Mouse (Mus musculus) CH12.LX (cell line): Measurements from ENCODE around the gene 4930426L09Rik. TPM values are rescaled to one million over a fixed set of nuclear protein-coding genes. Genes with fewer than 3 reads are reported as not detected.

Experiments
- DNase-seq: peaks from one replicate; pipeline ENCODE4 v3.0.0-alpha.2; 2013; ENCODE audit errors: extremely low read depth
- H3K27ac ChIP-seq: 2 replicates; pipeline ENCODE4 v1.5.1; 2012; ENCODE audit warnings: low read depth, mild to moderate bottlenecking, control low read depth, moderate library complexity; ENCODE audit not compliant: insufficient read depth
- H3K27me3 ChIP-seq: replicated peaks from 2 replicates; pipeline ENCODE3; 2012; ENCODE audit warnings: inconsistent platforms
- H3K36me3 ChIP-seq, 2 experiments: replicated peaks in 1 of 2; 2 replicates each; pipeline versions ENCODE3 to v1.6.1; 2012; ENCODE audit warnings: inconsistent platforms in 1 of 2, low read length in 1 of 2, mild to moderate bottlenecking in 1 of 2, mixed read lengths in 1 of 2, moderate library complexity in 1 of 2; ENCODE audit not compliant: control insufficient read depth in 1 of 2, insufficient read depth in 1 of 2
- H3K4me1 ChIP-seq, 2 experiments: 2 replicates each; pipeline ENCODE4 v1.6.1; 2012; ENCODE audit warnings: inconsistent platforms in 1 of 2, moderate library complexity in 1 of 2; ENCODE audit not compliant: insufficient read depth in 2 of 2, control insufficient read depth in 1 of 2
- H3K4me2 ChIP-seq: 2 replicates; pipeline ENCODE4 v1.6.1; 2012; ENCODE audit warnings: low read depth, mild to moderate bottlenecking, control low read depth; ENCODE audit not compliant: poor library complexity, insufficient read depth, severe bottlenecking
- H3K4me3 ChIP-seq, 3 experiments: fragments of 150-350 bp in 1 of 3; sonication (generic) in 1 of 3; replicated peaks in 1 of 3; 2 replicates each; pipeline versions ENCODE3 to v1.5.1; 2011 to 2012; ENCODE audit warnings: low read depth in 2 of 3, low read length in 2 of 3, mild to moderate bottlenecking in 2 of 3, moderate library complexity in 2 of 3, control low read depth in 1 of 3, improper control_type of control experiment in 1 of 3, inconsistent platforms in 1 of 3, mixed read lengths in 1 of 3; ENCODE audit not compliant: poor library complexity in 1 of 3
- H3K79me2 ChIP-seq: replicated peaks from 2 replicates; pipeline ENCODE4 v1.6.1; 2012; ENCODE audit warnings: mild to moderate bottlenecking, moderate library complexity; ENCODE audit not compliant: control insufficient read depth, poor library complexity, insufficient read depth, severe bottlenecking; ENCODE audit errors: extremely low read depth
- H3K9ac ChIP-seq: 2 replicates; pipeline ENCODE4 v1.6.1; 2012; ENCODE audit warnings: low read depth, mild to moderate bottlenecking, control low read depth, moderate library complexity; ENCODE audit not compliant: insufficient read depth
- H3K9me3 ChIP-seq: replicated peaks from 2 replicates; pipeline ENCODE3; 2012; ENCODE audit warnings: low read length, inconsistent platforms, mixed read lengths
- CHD1 ChIP-seq: IDR thresholded peaks from 2 replicates; pipeline ENCODE4 v1.6.1; 2012; ENCODE audit warnings: low read depth, low read length, improper control_type of control experiment, inconsistent platforms
- E2F4 ChIP-seq: IDR thresholded peaks from 2 replicates; pipeline ENCODE4 v1.6.1; 2011; ENCODE audit warnings: low read depth, low read length, improper control_type of control experiment; ENCODE audit not compliant: insufficient replicate concordance
- ELF1 ChIP-seq: IDR thresholded peaks from 2 replicates; pipeline ENCODE4 v1.6.1; 2014; ENCODE audit warnings: low read depth, mild to moderate bottlenecking, inconsistent platforms, low read length, improper control_type of control experiment
- EP300 ChIP-seq: IDR thresholded peaks from 2 replicates; pipeline ENCODE4 v1.6.1; 2011; ENCODE audit warnings: low read length, improper control_type of control experiment
- GABPA ChIP-seq: IDR thresholded peaks from 2 replicates; pipeline ENCODE4 v1.6.1; 2012; ENCODE audit warnings: low read depth, low read length, improper control_type of control experiment, inconsistent platforms; ENCODE audit not compliant: insufficient replicate concordance
- HCFC1 ChIP-seq: IDR thresholded peaks from 2 replicates; pipeline ENCODE4 v1.6.1; 2012; ENCODE audit warnings: low read depth, mild to moderate bottlenecking, inconsistent platforms, low read length, improper control_type of control experiment
- IRF4 ChIP-seq: IDR thresholded peaks from 2 replicates; pipeline ENCODE4 v1.6.1; 2014; ENCODE audit warnings: low read depth, mild to moderate bottlenecking, inconsistent platforms, low read length, improper control_type of control experiment
- JUN ChIP-seq: IDR thresholded peaks from 2 replicates; pipeline ENCODE4 v1.6.1; 2011; ENCODE audit warnings: low read depth, mild to moderate bottlenecking, low read length, improper control_type of control experiment, moderate library complexity; ENCODE audit not compliant: insufficient read depth
- MAFK ChIP-seq: IDR thresholded peaks from 2 replicates; pipeline ENCODE4 v1.6.1; 2011; ENCODE audit warnings: low read length, improper control_type of control experiment; ENCODE audit not compliant: insufficient replicate concordance
- MYC ChIP-seq: IDR thresholded peaks from 2 replicates; pipeline ENCODE4 v1.6.1; 2011; ENCODE audit warnings: low read depth, mild to moderate bottlenecking, improper control_type of control experiment, low read length
- NELFE ChIP-seq: IDR thresholded peaks from 2 replicates; pipeline ENCODE4 v1.6.1; 2011; ENCODE audit warnings: low read depth, low read length, improper control_type of control experiment
- NRF1 ChIP-seq: IDR thresholded peaks from 2 replicates; pipeline ENCODE4 v1.6.1; 2014; ENCODE audit warnings: low read depth, mild to moderate bottlenecking, inconsistent platforms, low read length, improper control_type of control experiment, moderate library complexity
- POLR2A ChIP-seq: IDR thresholded peaks from 2 replicates; pipeline ENCODE4 v1.6.1; 2011; ENCODE audit warnings: low read depth, mild to moderate bottlenecking, improper control_type of control experiment, low read length
- POLR2AphosphoS2 ChIP-seq: IDR thresholded peaks from 2 replicates; pipeline ENCODE4 v1.6.1; 2011; ENCODE audit warnings: low read depth, low read length, improper control_type of control experiment
- RCOR1 ChIP-seq: conservative IDR thresholded peaks from 2 replicates; pipeline ENCODE4 v1.6.1; 2012; ENCODE audit warnings: low read depth, mild to moderate bottlenecking, inconsistent platforms, low read length, improper control_type of control experiment
- SIN3A ChIP-seq: IDR thresholded peaks from 2 replicates; pipeline ENCODE4 v1.6.1; 2012; ENCODE audit warnings: low read length, improper control_type of control experiment, inconsistent platforms
- TCF12 ChIP-seq: IDR thresholded peaks from 2 replicates; pipeline ENCODE4 v1.6.1; 2014; ENCODE audit warnings: low read depth, mild to moderate bottlenecking, inconsistent platforms, low read length, improper control_type of control experiment
- UBTF ChIP-seq: IDR thresholded peaks from 2 replicates; pipeline ENCODE4 v1.6.1; 2012; ENCODE audit warnings: low read depth, mild to moderate bottlenecking, inconsistent platforms, low read length, improper control_type of control experiment, moderate library complexity
- ZMIZ1 ChIP-seq: IDR thresholded peaks from 2 replicates; pipeline ENCODE4 v1.6.1; 2012; ENCODE audit warnings: low read depth, mild to moderate bottlenecking, inconsistent platforms, low read length, improper control_type of control experiment
- ZNF384 ChIP-seq: IDR thresholded peaks from 2 replicates; pipeline ENCODE4 v1.6.1; 2012; ENCODE audit warnings: low read depth, low read length, improper control_type of control experiment, inconsistent platforms
- dilution Hi-C: fragments of 300-500 bp; cut with MboI; formaldehyde crosslinking; loops from 2 replicates; pipeline ENCODE4 v1.14.3; 2020; ENCODE audit warnings: low sequenced_read_pairs; ENCODE audit not compliant: extremely low pct_unique_long_range_greater_than_20kb, extremely low pct_ligation_motif_present
- in situ Hi-C: fragments of 300-500 bp; cut with MboI; formaldehyde crosslinking; loops from 3 replicates; pipeline ENCODE4 v1.14.3; 2019; ENCODE audit warnings: low sequenced_read_pairs, low pct_ligation_motif_present, low pct_unique_long_range_greater_than_20kb, mixed read lengths
- polyA plus RNA-seq: library from polyadenylated mRNA; unstranded; fragments of >175 nt; gene quantifications from 2 replicates; pipeline ENCODE4 v1.2.1, GENCODE M21; 2012; ENCODE audit warnings: low read depth; ENCODE audit not compliant: insufficient read length
- total RNA-seq, 2 experiments: library from RNA; depleted of rRNA; stranded (reverse); fragments of 300-350 nt in 1 of 2; fragments of >200 nt in 1 of 2; gene quantifications; 2 replicates each; pipeline ENCODE4 v1.2.3; 2012 to 2014

Gene 4930426L09Rik
- total and polyA plus RNA-seq, 3 experiments: 0.26 to 0.31 (median 0.30) TPM

DNA sequence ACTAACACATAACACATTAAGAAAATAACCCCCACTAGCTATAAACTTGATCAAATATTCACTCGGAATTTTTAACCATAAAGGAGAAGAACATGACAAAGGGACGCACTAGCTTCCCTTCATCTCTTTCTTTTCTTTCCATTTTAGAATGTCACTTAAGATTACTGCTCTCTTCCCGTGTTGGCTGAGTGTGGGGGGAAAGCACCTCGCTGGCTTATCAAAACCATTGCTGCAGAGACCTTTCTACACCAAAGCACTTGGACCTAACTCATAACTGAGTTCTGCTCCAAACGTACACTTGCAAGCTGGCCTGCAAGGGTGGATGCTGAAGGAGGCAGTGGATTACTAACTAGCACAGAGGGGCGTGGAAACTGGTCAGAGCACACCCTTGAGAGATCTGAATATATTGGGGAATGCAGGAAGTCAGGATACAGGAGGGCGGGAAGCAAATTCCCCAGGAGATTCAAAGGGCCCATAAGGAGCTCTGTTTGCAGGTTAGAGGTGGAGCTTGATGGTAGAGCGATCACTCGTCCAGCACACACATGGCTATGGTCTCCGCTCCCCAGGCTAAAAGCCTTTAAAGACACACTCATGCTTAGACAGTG, 20.8 kb upstream of the 4930426L09Rik start:
- H3K4me3 ChIP-seq: no peak overlapping the region
- TF ChIP-seq CHD1: no peak
- TF ChIP-seq NRF1: no peak
- no peak for TF ChIP-seq SIN3A
- TF ChIP-seq POLR2A: no peak
- no peak for TF ChIP-seq MYC
- TF ChIP-seq JUN: no peak
- TF ChIP-seq GABPA: no peak
- no peak for TF ChIP-seq HCFC1
- no peak for TF ChIP-seq MAFK
- TF ChIP-seq NELFE: no peak
- no peak for TF ChIP-seq RCOR1
- no peak for TF ChIP-seq TCF12
- TF ChIP-seq UBTF: no peak
- no peak for TF ChIP-seq ELF1
- no peak overlapping the region for H3K9ac ChIP-seq
- H3K4me2 ChIP-seq: no peak overlapping the region
- H3K36me3 ChIP-seq: peaks cover 0 to 41% of the 10 kb centered on the region in 2 experiments
- no peaks in the 10 kb centered on the region for H3K27me3 ChIP-seq
- peaks cover 3 to 66% of the 10 kb centered on the region in 2 experiments; a peak in 3 of 4 replicates for H3K4me1 ChIP-seq
- no peak for DNase-seq
- dilution Hi-C loops (no loop called here), in situ Hi-C loops (no loop called here)
- H3K9me3 ChIP-seq: peaks cover 14% of the 10 kb centered on the region
- no peaks in the 10 kb centered on the region for H3K79me2 ChIP-seq
- no peak overlapping the region for H3K27ac ChIP-seq

DNA sequence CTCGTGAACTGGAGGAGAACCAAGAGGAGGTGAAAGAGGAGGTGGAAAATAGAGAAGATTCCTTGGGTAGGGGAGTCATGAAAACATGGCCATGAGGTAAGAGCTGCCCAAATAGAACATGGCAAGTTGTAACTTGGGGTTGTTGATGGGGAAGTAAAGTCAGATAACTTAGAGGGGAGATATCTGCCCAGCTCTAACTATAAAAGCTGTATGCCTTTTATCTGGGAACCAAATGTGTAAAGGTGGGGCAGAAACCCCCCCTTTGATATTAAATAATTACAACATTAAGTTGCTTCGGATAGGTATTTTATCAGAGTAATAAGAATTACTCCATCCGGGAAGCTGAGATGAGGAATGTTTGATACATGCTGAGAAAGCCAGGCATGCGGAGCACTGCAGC, 19.1 kb upstream of the 4930426L09Rik start:
- H3K4me3 ChIP-seq: no peak overlapping the region
- no peak for DNase-seq
- no peak overlapping the region for H3K27ac ChIP-seq
- no peak overlapping the region for H3K4me2 ChIP-seq
- no peaks in the 10 kb centered on the region for H3K9me3 ChIP-seq
- H3K36me3 ChIP-seq: peaks cover 0 to 31% of the 10 kb centered on the region in 2 experiments
- H3K9ac ChIP-seq: no peak overlapping the region
- in situ Hi-C loops: no loop called here
- dilution Hi-C loops: no loop called here
- H3K27me3 ChIP-seq: no peaks in the 10 kb centered on the region
- TF ChIP-seq EP300 (no peak), ZMIZ1 (no peak), IRF4 (no peak), POLR2AphosphoS2 (no peak), MAFK (no peak), ELF1 (no peak), E2F4 (no peak), ZNF384 (no peak)
- H3K4me1 ChIP-seq: peaks cover 9 to 81% of the 10 kb centered on the region in 2 experiments
- no peaks in the 10 kb centered on the region for H3K79me2 ChIP-seq
